Mouse (Mus musculus): Measurements from ENCODE around the gene Aqr.

The Aqr gene

DNA sequence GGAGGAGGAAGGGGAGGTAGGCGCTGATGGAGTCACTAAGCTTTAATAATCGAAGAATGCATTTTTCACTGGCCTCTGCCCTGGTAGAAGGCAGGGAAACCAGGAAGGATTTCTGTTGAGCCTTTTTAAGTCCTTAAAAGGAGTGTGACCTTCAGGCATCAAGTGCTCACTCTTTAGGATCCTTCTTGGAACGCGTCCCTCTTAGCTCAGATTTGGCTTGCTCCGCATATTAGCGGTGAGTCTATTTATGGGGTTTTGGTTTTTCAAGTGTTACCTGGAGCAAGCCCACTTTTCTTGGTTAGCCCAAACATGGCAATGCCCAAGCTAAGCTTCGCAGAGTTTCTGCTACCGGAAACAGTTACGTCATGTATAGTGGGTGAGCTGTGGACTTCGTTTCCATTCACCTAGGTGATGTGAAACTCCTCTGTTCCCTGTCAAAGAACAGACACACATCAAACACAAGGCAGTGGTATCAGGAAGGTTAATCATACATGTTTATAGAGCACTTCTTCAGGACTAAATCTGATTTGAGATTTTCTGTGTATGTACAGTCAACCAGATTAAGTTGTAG, 128.5 kb downstream of the Aqr start:
- no peak for DNase-seq

DNA sequence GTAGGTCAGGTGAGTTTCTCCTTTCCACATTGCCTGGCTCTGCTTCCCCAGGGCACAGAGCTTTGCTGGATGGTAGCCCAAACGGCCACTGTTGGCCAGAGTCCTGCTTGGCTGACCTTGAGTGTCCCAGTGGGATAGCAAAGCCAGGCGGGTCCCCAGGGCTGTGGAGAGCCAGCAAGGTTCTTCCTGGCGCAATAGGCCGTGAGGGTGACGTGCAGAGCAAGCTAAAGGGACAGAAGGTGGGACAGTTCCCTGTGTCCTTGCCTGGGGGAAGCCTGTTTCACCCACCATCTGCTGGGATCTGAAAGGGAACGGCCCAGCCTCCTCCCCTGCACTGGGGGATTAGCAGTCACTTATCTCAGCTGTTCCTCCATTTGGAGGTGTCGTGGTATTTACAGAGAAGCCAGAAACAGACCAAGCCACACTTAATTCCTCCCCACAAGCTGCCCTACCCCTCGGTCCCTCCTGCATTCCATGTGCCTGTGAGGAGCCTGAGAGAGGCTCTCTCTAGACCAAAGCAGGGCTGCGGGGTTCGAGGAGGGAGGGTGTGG, 129.4 kb downstream of the Aqr start:
- peak; percentile 60 to 64 for DNase-seq

DNA sequence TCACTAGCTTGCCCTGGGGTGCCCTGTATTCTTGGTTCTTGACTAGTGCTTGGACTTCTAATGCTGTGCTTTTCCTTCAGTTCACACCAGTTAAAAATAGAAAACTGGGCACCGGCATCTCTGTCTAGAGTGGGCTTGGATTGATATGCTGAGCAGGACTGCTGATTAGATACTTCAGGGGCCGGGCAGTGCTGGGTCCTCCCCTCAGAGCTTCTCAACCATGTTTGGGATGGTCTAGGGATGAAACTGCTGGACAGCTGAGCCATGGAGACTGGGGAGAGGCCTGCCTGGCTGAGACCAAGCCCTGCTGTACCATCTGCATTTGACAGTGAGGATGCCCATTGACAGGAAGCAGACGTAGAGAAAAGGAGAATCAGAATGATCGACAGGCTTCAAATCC, 132.7 kb downstream of the Aqr start:
- DNase-seq, result no peak

DNA sequence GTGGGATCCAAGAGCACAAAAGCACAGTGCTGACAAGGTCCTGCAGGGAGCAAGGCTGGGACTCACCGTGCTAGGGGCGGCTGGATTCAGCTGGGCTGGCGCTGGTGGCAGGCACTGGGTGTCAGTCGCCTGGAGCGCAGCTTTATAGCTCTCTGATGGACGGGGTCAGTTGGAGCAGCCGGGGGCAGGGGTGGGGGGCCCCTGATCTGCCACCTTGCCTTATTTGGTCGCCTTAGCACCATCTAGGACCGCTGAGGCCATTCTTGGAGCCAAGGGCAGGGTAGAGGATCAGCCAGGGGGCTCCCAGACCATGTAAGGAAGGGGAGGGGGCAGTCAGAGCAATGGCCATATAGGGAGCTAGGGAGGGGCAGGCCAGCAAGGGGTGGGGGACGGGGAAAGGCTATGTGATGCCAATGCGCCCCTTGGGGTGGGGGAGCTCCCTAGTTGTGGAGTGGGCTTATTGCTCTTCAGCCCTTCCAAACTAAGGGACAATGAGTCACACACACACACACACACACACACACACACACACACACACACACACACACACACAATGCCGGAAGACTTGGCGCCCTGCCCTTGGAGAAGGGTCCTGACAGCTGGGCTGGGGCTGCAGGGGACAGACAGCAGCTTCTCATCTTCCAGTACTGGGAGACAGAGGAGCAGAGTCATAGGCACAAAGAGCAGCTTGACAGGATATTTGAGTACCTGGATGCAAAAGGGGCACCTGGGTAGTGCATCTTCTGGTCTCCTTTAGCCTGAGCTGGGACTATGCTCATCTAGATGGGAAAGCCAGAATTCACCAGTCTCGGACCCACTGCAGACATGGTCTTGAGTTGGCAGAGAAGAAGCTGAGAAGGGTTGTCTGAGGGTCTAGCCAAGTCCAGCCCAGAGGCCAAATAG, 133.9 kb downstream of the Aqr start, which contains the start of gene Actc1:
TSS of gene Actc1 (minus strand) at position 853 of the 903 bp plus-strand sequence.
- DNase-seq, result no peak

DNA sequence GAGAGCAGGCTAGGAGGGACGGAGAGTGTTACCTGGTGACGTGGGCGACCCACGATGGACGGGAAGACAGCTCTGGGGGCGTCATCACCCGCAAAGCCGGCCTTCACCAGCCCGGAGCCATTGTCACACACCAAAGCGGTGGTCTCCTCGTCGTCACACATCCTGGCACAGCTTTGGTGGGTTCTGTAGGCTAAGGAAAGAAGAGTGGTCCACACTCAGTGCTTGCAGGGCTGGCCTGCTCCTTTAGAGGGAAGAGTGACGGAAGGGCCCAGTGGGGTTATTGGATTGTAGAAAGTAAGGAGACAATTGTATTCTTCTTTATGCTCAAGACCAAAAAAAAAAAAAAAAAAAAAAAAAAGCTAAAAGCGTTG, 135.0 kb downstream of the Aqr start:
- no peak for DNase-seq

All from cerebellum, postnatal 36 days (tissue).